Mouse (Mus musculus): ENCODE results near the gene A630023A22Rik. TPM values are rescaled to one million over a fixed set of nuclear protein-coding genes. Genes with fewer than 3 reads are reported as not detected.

A630023A22Rik gene
- polyA plus RNA-seq (2012), result not detected in 2 replicates

- no peak for TF ChIP-seq GATA1 (IDR thresholded peaks at IDR 0.05; ENCODE audit: low read length)
Observed at GRCm38 (mm10) chr14:34102601-34103000, at the start of gene A630023A22Rik. TSS of gene A630023A22Rik (minus strand) at chr14:34102754.

DNA sequence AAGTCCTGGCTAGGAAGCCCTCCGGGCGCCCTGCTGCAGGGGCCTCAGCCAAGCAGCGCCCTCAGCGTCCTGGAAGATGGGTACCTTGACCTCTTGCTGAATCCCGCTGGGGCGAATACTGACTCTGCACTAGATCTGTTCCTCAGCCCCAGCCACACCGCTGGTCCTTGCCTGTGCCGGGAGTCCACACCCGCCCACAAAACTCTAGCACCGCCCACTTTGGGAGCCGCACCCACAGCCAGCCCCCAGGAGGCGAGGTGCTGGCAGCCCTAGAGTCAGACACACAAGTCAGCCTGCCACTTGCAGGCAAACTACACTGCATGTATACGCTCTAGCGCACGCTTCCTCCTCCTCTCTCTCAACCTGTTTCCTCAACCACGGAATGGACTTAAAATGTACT, 49.8 kb upstream of the A630023A22Rik start, which contains the start of gene Npy4r:
Gene Npy4r, minus strand, starts transcription at position 148 of the 400 bp plus-strand sequence.
- no peak for TF ChIP-seq GATA1 (IDR thresholded peaks at IDR 0.05; ENCODE audit: low read length)

DNA sequence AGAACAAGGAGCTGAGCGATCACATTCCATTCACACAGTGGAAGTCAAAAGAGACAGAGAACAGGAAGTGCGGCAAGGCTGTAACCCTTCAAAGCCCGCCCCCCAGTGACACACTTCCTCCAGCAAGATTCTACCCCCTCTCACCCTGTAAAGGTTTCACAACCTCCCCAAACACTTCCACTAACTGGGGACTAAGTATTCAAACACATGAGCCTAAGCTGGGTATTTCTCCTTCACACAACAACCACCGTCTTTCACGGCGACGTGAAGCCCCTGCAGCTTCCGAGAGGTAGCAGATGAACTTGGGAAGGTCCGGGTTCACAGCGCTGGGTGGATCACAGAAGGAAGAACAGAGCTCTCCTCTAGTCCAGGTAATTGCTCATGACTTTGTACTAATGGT, 40.4 kb upstream of the A630023A22Rik start:
- TF ChIP-seq GATA1 (IDR thresholded peaks at IDR 0.05; ENCODE audit: low read length), result no peak

- TF ChIP-seq GATA1 (IDR thresholded peaks at IDR 0.05; ENCODE audit: low read length), result no peak
Observed at GRCm38 (mm10) chr14:34142316-34142715, 39.8 kb upstream of the A630023A22Rik start.

DNA sequence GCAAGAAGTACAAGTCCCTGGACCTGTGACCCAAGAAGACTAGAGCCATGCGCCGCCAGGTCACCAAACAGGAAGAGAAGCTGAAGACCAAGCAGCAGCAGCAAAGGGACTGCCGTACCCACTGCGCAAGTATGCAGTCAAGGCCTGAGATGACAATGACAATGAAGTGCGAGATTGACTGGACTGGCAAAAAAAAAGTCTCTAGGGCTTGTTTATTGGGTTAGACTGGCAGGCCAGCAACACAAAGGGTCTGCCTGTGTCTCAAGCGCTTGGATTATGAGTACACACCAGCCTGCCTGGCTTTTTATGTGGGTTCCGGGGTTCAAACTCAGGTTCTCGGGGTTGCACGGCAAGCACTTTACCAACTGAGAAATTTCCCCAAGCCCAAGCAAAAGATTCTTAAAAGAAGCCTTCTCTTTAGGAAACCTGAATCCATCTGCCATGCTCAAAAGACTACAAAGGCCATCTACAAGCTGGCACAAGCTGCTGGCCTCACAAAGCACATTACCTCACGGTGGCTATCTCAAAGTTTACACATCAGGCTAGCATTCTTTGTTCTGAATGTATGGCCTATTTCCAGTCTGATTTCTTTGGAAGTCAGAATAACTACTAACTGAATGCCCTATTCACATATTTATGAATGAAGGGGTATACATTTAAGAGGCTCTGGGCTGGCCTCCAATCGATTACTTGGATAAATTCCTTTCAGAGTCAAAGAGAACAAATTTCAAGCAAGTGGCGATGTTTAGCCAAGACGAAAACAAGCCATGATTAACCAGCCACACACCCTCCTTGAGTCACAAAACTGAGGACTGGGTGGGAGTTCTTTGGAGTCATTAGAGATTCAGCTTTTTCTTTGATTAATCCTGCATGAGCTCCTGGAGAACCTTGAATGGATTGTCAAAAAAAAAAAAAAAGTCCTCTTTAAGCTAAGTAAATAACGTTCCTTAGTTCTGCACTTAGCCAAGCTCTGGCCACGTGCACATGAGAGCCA, 37.4 kb upstream of the A630023A22Rik start:
- TF ChIP-seq GATA1 (IDR thresholded peaks at IDR 0.05; ENCODE audit: low read length), result no peak

- no peak for TF ChIP-seq GATA1 (IDR thresholded peaks at IDR 0.05; ENCODE audit: low read length)
Observed at GRCm38 (mm10) chr14:34135391-34135790, 32.8 kb upstream of the A630023A22Rik start.

GRCm38 (mm10) chr14:34131216-34131615, 28.7 kb upstream of the A630023A22Rik start:
- TF ChIP-seq GATA1 (IDR thresholded peaks at IDR 0.05; ENCODE audit: low read length), result no peak

GRCm38 (mm10) chr14:34121691-34122090, 19.1 kb upstream of the A630023A22Rik start:
- TF ChIP-seq GATA1 (IDR thresholded peaks at IDR 0.05; ENCODE audit: low read length), result no peak

DNA sequence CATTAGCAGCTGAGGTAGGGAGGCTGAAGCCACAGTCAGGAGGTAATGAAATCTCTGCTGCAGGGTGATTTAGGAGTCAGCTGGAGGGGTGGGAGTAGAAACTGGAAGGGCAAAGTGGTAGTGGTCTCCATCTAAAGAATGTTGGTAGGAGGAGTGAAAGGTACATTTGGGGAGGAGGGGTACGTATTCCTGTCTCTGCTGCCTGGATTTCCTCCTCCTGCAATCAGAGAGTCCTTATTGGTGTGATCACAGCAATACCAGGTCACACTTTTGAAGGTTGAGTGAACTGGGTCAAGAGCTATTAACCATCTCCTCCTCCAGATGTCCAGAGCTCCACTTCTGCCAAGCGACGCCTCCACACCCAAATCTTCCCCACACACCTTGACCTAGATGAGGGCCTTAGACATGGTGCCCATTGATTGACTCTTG, 18.4 kb upstream of the A630023A22Rik start:
- TF ChIP-seq GATA1 (IDR thresholded peaks at IDR 0.05; ENCODE audit: low read length), result no peak

- TF ChIP-seq GATA1 (IDR thresholded peaks at IDR 0.05; ENCODE audit: low read length), result no peak
Observed at GRCm38 (mm10) chr14:34120016-34120910, 17.7 kb upstream of the A630023A22Rik start.

- no peak for TF ChIP-seq GATA1 (IDR thresholded peaks at IDR 0.05; ENCODE audit: low read length)
Observed at GRCm38 (mm10) chr14:34119046-34119723, 16.6 kb upstream of the A630023A22Rik start.

DNA sequence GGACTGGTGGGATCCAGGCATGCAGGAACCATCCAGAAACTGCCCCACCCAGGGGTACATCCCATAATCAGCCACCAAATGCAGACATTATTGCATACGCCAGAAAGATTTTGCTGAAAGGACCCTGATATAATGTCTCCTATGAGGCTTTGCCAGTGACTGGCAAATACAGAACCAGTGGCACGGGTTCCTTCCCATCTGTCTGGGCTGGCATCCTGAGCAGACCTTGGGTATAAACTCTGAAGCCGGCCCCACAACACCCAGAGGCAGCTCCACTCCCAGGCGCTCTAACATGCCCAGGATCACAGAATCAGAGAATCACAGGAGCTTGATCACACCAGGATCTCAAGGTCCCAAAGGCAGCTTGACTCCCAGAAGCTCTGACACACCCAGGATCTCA, 11.8 kb upstream of the A630023A22Rik start:
- no peak for TF ChIP-seq GATA1 (IDR thresholded peaks at IDR 0.05; ENCODE audit: low read length)

GRCm38 (mm10) chr14:34107594-34107993, 5.0 kb upstream of the A630023A22Rik start:
- TF ChIP-seq GATA1 (IDR thresholded peaks at IDR 0.05; ENCODE audit: low read length), result no peak

- TF ChIP-seq GATA1 (IDR thresholded peaks at IDR 0.05; ENCODE audit: low read length), result no peak
Observed at GRCm38 (mm10) chr14:34106389-34107062, 4.0 kb upstream of the A630023A22Rik start.

DNA sequence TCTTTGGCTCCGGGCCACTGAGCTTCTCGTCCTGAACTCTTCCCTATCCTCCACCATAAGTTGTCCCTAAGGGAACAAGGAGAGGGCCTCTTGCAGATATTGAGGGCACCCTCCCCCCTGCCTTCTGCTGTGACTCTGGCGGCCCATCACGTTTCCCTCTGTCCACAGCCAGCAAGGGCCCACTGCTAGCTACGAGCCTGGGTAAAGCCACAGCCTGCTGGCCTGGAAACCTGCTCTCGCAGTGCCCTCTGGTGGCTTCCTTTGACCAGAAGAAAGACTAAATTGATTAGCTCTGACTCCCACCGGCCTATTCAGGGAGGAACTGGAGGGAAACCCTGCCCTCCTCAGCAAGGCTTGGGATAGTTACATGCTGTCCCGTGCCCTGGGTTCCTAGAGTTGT, 2.3 kb upstream of the A630023A22Rik start:
- no peak for TF ChIP-seq GATA1 (IDR thresholded peaks at IDR 0.05; ENCODE audit: low read length)
